ENCODE assay signal across 9 mouse cellular contexts in genomic region chr7:25314606-25315305, GRCm38 (mm10). TPM values are rescaled to one million over a fixed set of nuclear protein-coding genes. Genes with fewer than 3 reads are reported as not detected.
DNase-seq lines count a peak whose midpoint lies in the region; ATAC-seq and TF ChIP-seq lines count a peak whose summit lies in the region.
"Had no signal": no experiment of that assay in that cellular context is flagged by ENCODE, and none has a peak within 500 bp of the region (broad histone marks: within the 10 kb centered on the region; RNA-seq: fewer than 3 reads in every experiment).

No protein-coding gene starts in this region.

- no peak for TF ChIP-seq CTCF in gastrocnemius, adult 2 months (IDR thresholded peaks at IDR 0.05)
- TF ChIP-seq CTCF in E14TG2a.4 (conservative IDR thresholded peaks at IDR 0.05; ENCODE audit: low read length), result no peak
- no peak for TF ChIP-seq CTCF in liver, embryonic 14.5 days (IDR thresholded peaks at IDR 0.05; ENCODE audit: low read depth)

- peaks cover 16% of the 10 kb centered on the region; the same call in 1 of the 2 replicates for H3K36me3 ChIP-seq in E14TG2a.4 (ENCODE audit: insufficient read depth, low read length)
- no peaks in the 10 kb centered on the region for H3K36me3 ChIP-seq in forebrain, embryonic 12.5 days (replicated peaks)
- no peaks in the 10 kb centered on the region for H3K36me3 ChIP-seq in liver, embryonic 14.5 days (replicated peaks; ENCODE audit: control insufficient read depth, insufficient read depth, low read depth)

- H3K27ac ChIP-seq in gastrocnemius, adult 2 months, result no peak overlapping the region
- H3K27ac ChIP-seq in forebrain, embryonic 12.5 days, result no peak overlapping the region
- no peak overlapping the region for H3K27ac ChIP-seq in liver, embryonic 14.5 days

- H3K9me3 ChIP-seq in E14TG2a.4 (ENCODE audit: low read length), result no peaks in the 10 kb centered on the region
- H3K9me3 ChIP-seq in forebrain, embryonic 12.5 days, result no peaks in the 10 kb centered on the region
- no peaks in the 10 kb centered on the region for H3K9me3 ChIP-seq in liver, embryonic 14.5 days (ENCODE audit: control insufficient read depth, low read length)

- H3K4me1 ChIP-seq in E14TG2a.4 (replicated peaks; ENCODE audit: low read depth, low read length), result peaks cover 61% of the 10 kb centered on the region
- H3K4me1 ChIP-seq in forebrain, embryonic 12.5 days, result peaks cover 33% of the 10 kb centered on the region
- H3K4me1 ChIP-seq in liver, embryonic 14.5 days (replicated peaks; ENCODE audit: control insufficient read depth in 2 of 2, insufficient read depth in 2 of 2, low read length in 1 of 2), result no peaks in the 10 kb centered on the region; a peak in 1 of 4 replicates

- H3K27me3 ChIP-seq in E14TG2a.4 (ENCODE audit: insufficient read depth, low read length), result peaks cover 33% of the 10 kb centered on the region
- H3K27me3 ChIP-seq in forebrain, embryonic 12.5 days, result peaks cover 54% of the 10 kb centered on the region
- peaks cover 57% of the 10 kb centered on the region for H3K27me3 ChIP-seq in liver, embryonic 14.5 days (ENCODE audit: control insufficient read depth, insufficient read depth, low read length)

- no peak for TF ChIP-seq EP300 in liver, embryonic 14.5 days (IDR thresholded peaks at IDR 0.05; ENCODE audit: low read depth)

- H3K4me2 ChIP-seq in forebrain, embryonic 12.5 days, result peak overlapping the region; percentile 75
- H3K4me2 ChIP-seq in liver, embryonic 14.5 days (ENCODE audit: low read depth), result peak overlapping the region; percentile 92

- 1% methylated on average over 51 of the region's 51 CpGs for WGBS in forebrain, embryonic 12.5 days
- WGBS in liver, embryonic 14.5 days (ENCODE audit: insufficient replicate concordance), result 3% methylated on average over 51 of the region's 51 CpGs

- peak overlapping the region; percentile 64 for H3K9ac ChIP-seq in forebrain, embryonic 12.5 days
- H3K9ac ChIP-seq in liver, embryonic 14.5 days (replicated peaks), result no peak overlapping the region

- intact Hi-C loops in gastrocnemius, adult 2 months (cut with DNase I), result loop anchor here (5.0 kb wide), 1 partner anchor 68 kb away; no protein-coding TSS in a partner anchor
- intact Hi-C loops in gastrocnemius, postnatal 14 days (cut with DNase I; ENCODE audit: low total_unique reads), result loop anchor here (10.0 kb wide), 2 partner anchors 70 to 180 kb away; no protein-coding TSS in a partner anchor

- peak overlapping the region; percentile 98 for H3K4me3 ChIP-seq in gastrocnemius, adult 2 months
- peak overlapping the region; percentile 85 for H3K4me3 ChIP-seq in E14TG2a.4 (replicated peaks; ENCODE audit: low read length)
- H3K4me3 ChIP-seq in forebrain, embryonic 12.5 days (replicated peaks), result peak overlapping the region; percentile 48
- H3K4me3 ChIP-seq in liver, embryonic 14.5 days (ENCODE audit: insufficient read depth in 1 of 2, low read depth in 2 of 2, low read length in 2 of 2), result peak overlapping the region in 1 of 2 experiments; percentile 20; a peak in 1 of 4 replicates

- no peak for ATAC-seq in forebrain, embryonic 12.5 days (ENCODE audit: low FRiP score)
- ATAC-seq in liver, embryonic 14.5 days (ENCODE audit: insufficient read depth), result no peak
- no peak for ATAC-seq in megakaryocyte progenitor cell, adult 5-6 weeks (replicated peaks; ENCODE audit: poor library complexity)

- DNase-seq in gastrocnemius, adult 2 months, result peak; percentile 27
- DNase-seq in gastrocnemius, postnatal 14 days, result no peak
- DNase-seq in liver, embryonic 14.5 days (ENCODE audit: low read depth in 3 of 3, low spot score in 3 of 3), result no peak
- no peak for DNase-seq in layer of hippocampus, postnatal 25 days (ENCODE audit: extremely low spot score in 1 of 2, low spot score in 1 of 2)
- DNase-seq in right cerebral cortex, postnatal 25 days, result no peak

RNA-seq across cellular contexts. Expression of gene Megf8, which starts 2.2 kb away (rescaled TPM):
- 10 to 100 TPM; 16.9 to 19.6 TPM for total RNA-seq in gastrocnemius, adult 2 months (2021)
- 10 to 100 TPM; 18.5 to 19.7 TPM for total RNA-seq in gastrocnemius, postnatal 14 days (2021)
- 18.5 and 18.8 TPM in 2 replicates for polyA plus RNA-seq in forebrain, embryonic 12.5 days (2016; fragmentation: Nextera tagmentation; extraction: Ambion mirVana)
- 1.3 TPM in 2 replicates for polyA plus RNA-seq in liver, embryonic 14.5 days (2012; rRNA removed)
- polyA plus RNA-seq in liver, embryonic 14.5 days (2014; fragmentation: Nextera tagmentation; extraction: Ambion mirVana), result 0.53 and 0.71 TPM in 2 replicates
- 2.2 and 2.5 TPM in 2 replicates for total RNA-seq in megakaryocyte progenitor cell, adult 5-6 weeks (2015)
- total RNA-seq in megakaryocyte progenitor cell, adult 5-6 weeks (2017), result 3.5 and 3.9 TPM in 2 replicates
- 10 to 100 TPM; 93.9 to 98.8 TPM for total RNA-seq in layer of hippocampus, postnatal 25 days (2021)

RNA-seq across cellular contexts. Expression of gene Tmem145, which starts 8.8 kb away (rescaled TPM):
- not detected for total RNA-seq in gastrocnemius, adult 2 months (2021)
- not detected for total RNA-seq in gastrocnemius, postnatal 14 days (2021)
- 11.9 and 12.1 TPM in 2 replicates for polyA plus RNA-seq in forebrain, embryonic 12.5 days (2016; fragmentation: Nextera tagmentation; extraction: Ambion mirVana)
- polyA plus RNA-seq in liver, embryonic 14.5 days (2012; rRNA removed), result 0.23 TPM in 1 of 2 replicates, not detected in the other
- polyA plus RNA-seq in liver, embryonic 14.5 days (2014; fragmentation: Nextera tagmentation; extraction: Ambion mirVana), result not detected in 2 replicates
- not detected in 2 replicates for total RNA-seq in megakaryocyte progenitor cell, adult 5-6 weeks (2015)
- not detected in 2 replicates for total RNA-seq in megakaryocyte progenitor cell, adult 5-6 weeks (2017)
- total RNA-seq in layer of hippocampus, postnatal 25 days (2021), result 10 to 100 TPM; 26.0 to 28.1 TPM
- total RNA-seq: neutrophil, adult 5-6 weeks had no signal

RNA-seq across cellular contexts. Expression of gene Prr19, which starts 13.5 kb away (rescaled TPM):
- not detected for total RNA-seq in gastrocnemius, adult 2 months (2021)
- not detected for total RNA-seq in gastrocnemius, postnatal 14 days (2021)
- 1.3 and 1.7 TPM in 2 replicates for polyA plus RNA-seq in forebrain, embryonic 12.5 days (2016; fragmentation: Nextera tagmentation; extraction: Ambion mirVana)
- 0.03 and 0.04 TPM in 2 replicates for polyA plus RNA-seq in liver, embryonic 14.5 days (2012; rRNA removed)
- not detected in 2 replicates for polyA plus RNA-seq in liver, embryonic 14.5 days (2014; fragmentation: Nextera tagmentation; extraction: Ambion mirVana)
- not detected in 2 replicates for total RNA-seq in megakaryocyte progenitor cell, adult 5-6 weeks (2015)
- total RNA-seq in megakaryocyte progenitor cell, adult 5-6 weeks (2017), result not detected in 2 replicates
- not detected for total RNA-seq in layer of hippocampus, postnatal 25 days (2021)
- total RNA-seq: neutrophil, adult 5-6 weeks had no signal

RNA-seq across cellular contexts. Expression of gene Pafah1b3, which starts 17.0 kb away (rescaled TPM):
- total RNA-seq in gastrocnemius, adult 2 months (2021), result under 1 TPM; 0.38 to 0.86 TPM
- total RNA-seq in gastrocnemius, postnatal 14 days (2021), result 1 to 10 TPM; 3.0 to 4.5 TPM
- polyA plus RNA-seq in forebrain, embryonic 12.5 days (2016; fragmentation: Nextera tagmentation; extraction: Ambion mirVana), result 378 and 384 TPM in 2 replicates
- polyA plus RNA-seq in liver, embryonic 14.5 days (2012; rRNA removed), result 26.2 and 29.4 TPM in 2 replicates
- polyA plus RNA-seq in liver, embryonic 14.5 days (2014; fragmentation: Nextera tagmentation; extraction: Ambion mirVana), result 24.3 and 29.8 TPM in 2 replicates
- total RNA-seq in megakaryocyte progenitor cell, adult 5-6 weeks (2015), result 10.9 and 20.0 TPM in 2 replicates
- total RNA-seq in megakaryocyte progenitor cell, adult 5-6 weeks (2017), result 14.7 and 15.0 TPM in 2 replicates
- 10 to 100 TPM; 19.2 to 25.2 TPM for total RNA-seq in layer of hippocampus, postnatal 25 days (2021)

RNA-seq across cellular contexts. Expression of gene Cic, which starts 47.3 kb away (rescaled TPM):
- 10 to 100 TPM; 37.0 to 40.4 TPM for total RNA-seq in gastrocnemius, adult 2 months (2021)
- total RNA-seq in gastrocnemius, postnatal 14 days (2021), result 10 to 100 TPM; 38.2 to 44.1 TPM
- 40.8 and 46.9 TPM in 2 replicates for polyA plus RNA-seq in forebrain, embryonic 12.5 days (2016; fragmentation: Nextera tagmentation; extraction: Ambion mirVana)
- 14.0 and 14.8 TPM in 2 replicates for polyA plus RNA-seq in liver, embryonic 14.5 days (2012; rRNA removed)
- polyA plus RNA-seq in liver, embryonic 14.5 days (2014; fragmentation: Nextera tagmentation; extraction: Ambion mirVana), result 9.7 and 12.3 TPM in 2 replicates
- total RNA-seq in megakaryocyte progenitor cell, adult 5-6 weeks (2015), result 67.4 and 67.8 TPM in 2 replicates
- 19.0 and 24.4 TPM in 2 replicates for total RNA-seq in megakaryocyte progenitor cell, adult 5-6 weeks (2017)
- 100 to 1,000 TPM; 176 to 220 TPM for total RNA-seq in layer of hippocampus, postnatal 25 days (2021)

Comparison
In these comparisons a context has a peak if more than half of its experiments do, and no peak if none do; other contexts are left out.
1. RNA of gene Megf8, which starts 2.2 kb away (total RNA-seq): 93.9 to 98.8 TPM in layer of hippocampus, postnatal 25 days; 18.5 to 19.7 TPM in gastrocnemius, postnatal 14 days, 16.9 to 19.6 TPM in gastrocnemius, adult 2 months and 2.2 to 3.9 TPM in megakaryocyte progenitor cell, adult 5-6 weeks; every median in the first group is over 4 times any median in the second.
2. RNA of gene Tmem145, which starts 8.8 kb away (total RNA-seq): 26.0 to 28.1 TPM in layer of hippocampus, postnatal 25 days; not detected in gastrocnemius, postnatal 14 days, not detected in gastrocnemius, adult 2 months and not detected in megakaryocyte progenitor cell, adult 5-6 weeks; every median in the first group is over 10 times any median in the second.